Mouse (Mus musculus) C2C12 (cell line): ENCODE measurements around the gene Slc38a4. TPM values are rescaled to one million over a fixed set of nuclear protein-coding genes. Genes with fewer than 3 reads are reported as not detected.

Experiments used
- H3K27me3 ChIP-seq: one replicate; pipeline ENCODE4 v1.6.1; 2011; ENCODE audit not compliant: control insufficient read depth, insufficient read depth, insufficient read length
- H3K36me3 ChIP-seq: one replicate; pipeline ENCODE4 v1.6.1; 2011; ENCODE audit not compliant: control insufficient read depth, insufficient read depth
- H3K4me3 ChIP-seq: one replicate; pipeline ENCODE4 v1.5.1; 2011; ENCODE audit warnings: mild to moderate bottlenecking, control low read depth; ENCODE audit not compliant: poor library complexity, insufficient read depth, severe bottlenecking
- H3K79me2 ChIP-seq: one replicate; pipeline ENCODE4 v1.6.1; 2011; ENCODE audit not compliant: control insufficient read depth, insufficient read depth
- H3K79me3 ChIP-seq: one replicate; pipeline ENCODE4 v1.6.1; 2011; ENCODE audit warnings: low read depth, control low read depth
- H3ac ChIP-seq: one replicate; pipeline ENCODE3; 2011; ENCODE audit warnings: low read depth; ENCODE audit not compliant: control insufficient read depth, insufficient read length
- CEBPB ChIP-seq: IDR thresholded peaks from one replicate; pipeline ENCODE4 v1.6.1; 2011; ENCODE audit warnings: low read depth, mild to moderate bottlenecking, control low read depth, moderate library complexity
- CTCF ChIP-seq: IDR thresholded peaks from one replicate; pipeline ENCODE4 v1.5.1; 2011; ENCODE audit not compliant: control insufficient read depth, insufficient read depth, insufficient read length
- FOSL1 ChIP-seq: IDR thresholded peaks from one replicate; pipeline ENCODE4 v1.8.0; 2011; ENCODE audit warnings: mild to moderate bottlenecking, low read length; ENCODE audit not compliant: poor library complexity, insufficient read depth, severe bottlenecking
- MAX ChIP-seq: IDR thresholded peaks from one replicate; pipeline ENCODE4 v1.6.1; 2011; ENCODE audit warnings: mild to moderate bottlenecking, control low read depth
- MYOD1 ChIP-seq: IDR thresholded peaks from one replicate; pipeline ENCODE4 v1.6.1; 2011; ENCODE audit warnings: low read depth; ENCODE audit not compliant: control insufficient read depth, insufficient read length
- MYOG ChIP-seq: IDR thresholded peaks from one replicate; pipeline ENCODE4 v1.6.1; 2011; ENCODE audit not compliant: control insufficient read depth, insufficient read length; ENCODE audit errors: extremely low read depth
- USF1 ChIP-seq: IDR thresholded peaks from one replicate; pipeline ENCODE4 v1.6.1; 2011; ENCODE audit warnings: low read depth, mild to moderate bottlenecking, control low read depth, moderate library complexity
- polyA plus RNA-seq: library from polyadenylated mRNA; unstranded; fragments of >200 nt; fragmentation: generic; extraction: Trizol; gene quantifications from one replicate; pipeline ENCODE4 v1.2.1, GENCODE M21; 2012; ENCODE audit warnings: missing spikeins

Slc38a4 gene
- polyA plus RNA-seq, 1 experiment, result 0.09 TPM

DNA sequence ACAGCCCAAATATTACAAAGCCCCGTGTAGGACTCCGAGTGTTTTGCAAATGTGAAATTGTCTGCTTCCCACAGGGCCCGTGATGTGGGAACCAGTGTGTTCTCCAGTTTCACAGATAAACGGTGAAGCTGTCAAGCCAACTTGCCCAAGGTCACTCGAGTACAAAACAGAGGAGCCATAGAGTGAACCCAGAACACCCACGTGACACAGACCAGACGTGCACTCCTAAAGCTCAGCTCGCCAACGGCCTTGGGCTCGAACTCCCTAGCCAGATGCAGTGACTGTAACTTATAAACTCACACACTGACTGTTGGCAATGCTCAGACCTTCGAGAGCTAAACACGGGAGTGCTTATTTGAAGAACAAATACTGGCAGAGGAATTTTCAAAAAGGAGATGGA lies 5.3 kb downstream of the Slc38a4 start:
- Histone ChIP-seq H3K79me2 (no peaks in the 10 kb centered on the region), H3ac (no peak overlapping the region), H3K27me3 (no peaks in the 10 kb centered on the region), H3K36me3 (no peaks in the 10 kb centered on the region), H3K4me3 (no peak overlapping the region), H3K79me3 (no peaks in the 10 kb centered on the region)
- TF ChIP-seq MYOD1, result no peak

DNA sequence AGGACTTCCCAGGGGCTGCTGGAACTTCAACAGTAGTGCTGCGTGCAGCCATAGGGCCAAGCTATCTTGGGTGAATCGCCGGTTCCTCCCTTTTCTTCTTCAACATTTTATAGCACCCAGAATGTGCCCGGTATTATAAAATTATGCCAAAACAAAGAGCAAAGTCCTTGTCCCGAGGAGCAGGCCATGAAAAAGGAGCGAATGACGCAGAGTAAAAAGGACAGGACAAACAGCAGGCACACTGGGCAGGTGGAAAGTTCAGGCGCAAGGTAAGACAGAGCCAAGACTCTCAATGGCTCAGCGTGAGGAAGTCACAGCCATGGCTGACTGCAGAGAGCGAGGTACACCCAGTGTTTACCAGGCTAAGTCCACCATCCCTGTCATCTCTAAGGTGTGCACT lies 5.7 kb downstream of the Slc38a4 start:
- Histone ChIP-seq H3K79me3 (no peaks in the 10 kb centered on the region), H3ac (no peak overlapping the region), H3K79me2 (no peaks in the 10 kb centered on the region), H3K36me3 (no peaks in the 10 kb centered on the region), H3K4me3 (no peak overlapping the region), H3K27me3 (no peaks in the 10 kb centered on the region)
- TF ChIP-seq USF1 (no peak), CTCF (no peak), MYOG (no peak), CEBPB (no peak), MAX (no peak), MYOD1 (no peak), FOSL1 (no peak)

DNA sequence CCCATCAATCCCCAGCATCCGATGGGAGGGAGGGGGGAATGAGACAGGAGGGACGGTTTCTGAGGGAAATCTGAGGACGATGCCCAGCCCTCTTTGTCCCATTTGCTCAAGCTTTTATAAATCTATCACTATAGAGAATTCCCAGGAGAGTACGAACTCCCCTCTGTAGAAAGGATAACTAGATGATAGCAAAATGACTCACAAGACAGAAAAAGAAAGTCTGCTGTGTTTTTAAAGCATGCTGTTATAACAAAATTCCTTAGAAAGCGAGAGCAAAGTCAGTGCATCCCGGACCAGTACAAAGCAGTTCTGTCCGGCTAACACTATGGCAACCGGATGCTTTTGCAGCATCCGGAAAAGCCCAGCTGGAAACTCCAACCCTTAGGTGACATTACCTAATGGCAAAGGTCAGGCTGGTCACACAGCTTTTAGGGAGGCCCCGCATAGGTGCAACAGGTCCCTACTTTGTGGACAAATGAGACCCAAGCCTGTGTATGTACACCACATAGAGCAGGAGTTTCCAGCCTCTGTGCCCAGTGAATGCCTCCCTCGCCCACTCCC lies 6.4 kb downstream of the Slc38a4 start:
- no peaks in the 10 kb centered on the region for H3K79me2 ChIP-seq
- H3K79me3 ChIP-seq, result no peaks in the 10 kb centered on the region
- no peak overlapping the region for H3K4me3 ChIP-seq

DNA sequence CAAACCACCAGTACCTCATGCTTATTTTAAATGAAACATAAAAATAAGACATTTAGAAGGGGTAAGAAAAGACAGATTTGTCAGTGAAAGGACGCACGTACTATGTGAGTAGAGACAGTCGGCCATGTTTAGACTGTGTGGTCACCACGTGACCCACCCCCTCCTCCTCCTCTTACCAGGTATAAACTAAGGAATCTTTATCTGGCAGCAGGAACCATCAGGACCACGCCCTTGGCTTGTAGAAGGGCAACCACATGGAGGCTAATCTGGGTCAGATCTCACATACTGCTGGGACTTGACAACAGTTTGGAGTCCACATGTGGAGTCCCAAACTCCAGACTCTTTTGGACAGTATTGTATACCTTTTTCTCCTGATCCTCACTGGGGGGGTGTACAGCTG lies 7.5 kb downstream of the Slc38a4 start:
- TF ChIP-seq CEBPB (no peak), USF1 (peak; percentile 54)
- Histone ChIP-seq H3K79me3 (no peaks in the 10 kb centered on the region), H3K79me2 (no peaks in the 10 kb centered on the region)

More for the DNA sequence above, 6.4 kb downstream of the Slc38a4 start:
- H3K36me3 ChIP-seq, result no peaks in the 10 kb centered on the region
- TF ChIP-seq FOSL1 (no peak), USF1 (no peak), MYOG (no peak), MAX (no peak), CTCF (no peak), MYOD1 (no peak), CEBPB (no peak)
- H3ac ChIP-seq, result no peak overlapping the region
- H3K27me3 ChIP-seq, result no peaks in the 10 kb centered on the region

DNA sequence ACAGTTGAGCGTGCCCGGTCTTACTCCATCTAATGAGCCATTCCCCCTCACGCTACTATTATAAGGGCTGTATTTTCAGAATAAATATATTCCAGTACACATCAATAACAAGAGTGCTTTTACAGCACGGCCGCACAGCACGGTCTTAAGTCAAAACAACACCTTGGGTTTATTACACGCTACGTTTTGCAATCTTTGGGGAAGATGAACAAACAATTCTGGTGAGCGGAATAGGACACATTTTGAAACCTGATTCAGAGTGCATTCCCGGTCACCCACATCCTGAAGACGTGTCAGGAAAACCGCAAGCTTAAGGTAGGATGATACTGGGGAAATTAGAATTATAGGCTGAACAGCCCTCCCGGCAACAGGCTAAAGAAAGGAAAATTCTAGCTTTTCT lies 11.8 kb downstream of the Slc38a4 start:
- no peak for TF ChIP-seq USF1
- no peak for TF ChIP-seq MYOD1
- no peak for TF ChIP-seq CTCF
- no peak for TF ChIP-seq CEBPB
- TF ChIP-seq FOSL1, result no peak
- no peak for TF ChIP-seq MYOG
- no peak for TF ChIP-seq MAX
- H3K79me3 ChIP-seq, result no peaks in the 10 kb centered on the region
- H3K36me3 ChIP-seq, result no peaks in the 10 kb centered on the region

More for the DNA sequence above, 7.5 kb downstream of the Slc38a4 start:
- no peaks in the 10 kb centered on the region for H3K36me3 ChIP-seq
- no peak overlapping the region for H3ac ChIP-seq
- H3K4me3 ChIP-seq, result no peak overlapping the region
- H3K27me3 ChIP-seq, result no peaks in the 10 kb centered on the region

DNA sequence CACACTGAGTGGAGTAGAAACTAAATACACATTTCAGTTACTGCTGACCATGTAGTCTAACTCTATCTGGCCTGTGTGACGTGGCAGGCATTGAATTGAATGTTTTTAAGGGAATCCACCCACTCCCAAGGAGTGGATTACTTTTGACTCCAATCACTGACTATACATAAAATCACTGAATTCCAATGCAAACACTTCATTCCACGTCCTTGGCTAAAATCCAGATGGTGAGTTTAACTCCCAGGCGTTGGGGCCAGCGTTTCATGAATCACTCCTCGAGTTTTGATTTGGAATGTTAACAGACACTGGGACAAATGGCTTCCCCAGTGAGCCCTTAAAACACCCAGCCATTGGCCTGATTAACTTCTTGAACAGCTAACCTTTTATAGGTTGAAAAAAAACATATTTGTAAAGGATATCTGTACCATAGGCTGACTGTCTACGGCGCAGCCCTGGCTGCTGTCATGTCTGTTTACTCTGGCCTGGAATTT lies 13.7 kb downstream of the Slc38a4 start:
- no peaks in the 10 kb centered on the region for H3K79me2 ChIP-seq
- H3ac ChIP-seq, result no peak overlapping the region
- no peak overlapping the region for H3K4me3 ChIP-seq
- H3K36me3 ChIP-seq, result no peaks in the 10 kb centered on the region
- H3K79me3 ChIP-seq, result no peaks in the 10 kb centered on the region
- no peaks in the 10 kb centered on the region for H3K27me3 ChIP-seq
- TF ChIP-seq CTCF, result no peak
- no peak for TF ChIP-seq MAX
- TF ChIP-seq USF1, result no peak
- no peak for TF ChIP-seq MYOG
- TF ChIP-seq CEBPB, result no peak
- TF ChIP-seq FOSL1, result no peak
- no peak for TF ChIP-seq MYOD1

More for the DNA sequence above, 11.8 kb downstream of the Slc38a4 start:
- H3ac ChIP-seq, result no peak overlapping the region
- no peak overlapping the region for H3K4me3 ChIP-seq
- H3K79me2 ChIP-seq, result no peaks in the 10 kb centered on the region
- no peaks in the 10 kb centered on the region for H3K27me3 ChIP-seq
